Mouse (Mus musculus) heart, postnatal 0 days (tissue): ENCODE results near the gene Med13l. TPM values are rescaled to one million over a fixed set of nuclear protein-coding genes. Genes with fewer than 3 reads are reported as not detected.

Source experiments
- ATAC-seq: fragments of 200-750 bp; cut with Nextera tagmentation; 2 replicates; pipeline ENCODE4 v1.8.0; 2017; ENCODE audit warnings: low read depth, moderate number of reproducible peaks, moderate library complexity; ENCODE audit not compliant: insufficient read depth
- DNase-seq: peaks from one replicate; pipeline ENCODE4 v3.0.0-alpha.2; 2016; ENCODE audit warnings: low spot score
- H3K27ac ChIP-seq: fragments of 300-500 bp; sonication (generic); 2 replicates; pipeline ENCODE4 v1.5.1; 2014; ENCODE audit warnings: low read depth, mild to moderate bottlenecking
- H3K27me3 ChIP-seq: fragments of 300-500 bp; sonication (generic); 2 replicates; pipeline ENCODE4 v1.6.1; 2014; ENCODE audit warnings: low read length, mixed read lengths; ENCODE audit not compliant: control insufficient read depth, insufficient read depth
- H3K36me3 ChIP-seq: fragments of 300-500 bp; sonication (generic); replicated peaks from 2 replicates; pipeline ENCODE4 v1.6.1; 2014; ENCODE audit warnings: low read length, mixed read lengths; ENCODE audit not compliant: control insufficient read depth, insufficient read depth
- H3K4me1 ChIP-seq: fragments of 300-500 bp; sonication (generic); 2 replicates; pipeline ENCODE4 v1.6.1; 2014; ENCODE audit warnings: antibody characterized with exemption; ENCODE audit not compliant: control insufficient read depth, insufficient read depth
- H3K4me2 ChIP-seq: fragments of 300-500 bp; sonication (generic); 2 replicates; pipeline ENCODE4 v1.6.1; 2014; ENCODE audit warnings: low read depth, mild to moderate bottlenecking, low read length, moderate library complexity
- H3K4me3 ChIP-seq: fragments of 300-500 bp; sonication (generic); 2 replicates; pipeline ENCODE4 v1.5.1; 2014; ENCODE audit warnings: low read depth, low read length
- H3K9ac ChIP-seq: fragments of 300-500 bp; sonication (generic); replicated peaks from 2 replicates; pipeline ENCODE4 v1.6.1; 2014; ENCODE audit warnings: low read depth, low read length, mixed read lengths
- H3K9me3 ChIP-seq: fragments of 300-500 bp; sonication (generic); replicated peaks from 2 replicates; pipeline ENCODE4 v1.6.1; 2016; ENCODE audit warnings: low read length; ENCODE audit not compliant: control insufficient read depth
- CTCF ChIP-seq: IDR thresholded peaks from 2 replicates; pipeline ENCODE4 v1.5.1; 2016; ENCODE audit warnings: antibody characterized with exemption, control low read depth, low read depth
- EP300 ChIP-seq: IDR thresholded peaks from 2 replicates; pipeline ENCODE4 v1.6.1; 2016; ENCODE audit warnings: antibody characterized with exemption, low read depth
- WGBS: fragments of 180-500 bp; shearing (Covaris S2); extraction: QIAGEN DNeasy Blood & Tissue Kit; methylation state at CpG from one replicate; pipeline ENCODE4 v1.1.7; 2014; 5-methylcytosine and 5-hydroxymethylcytosine counted together
- polyA plus RNA-seq: library from polyadenylated mRNA; unstranded; fragments of >200 nt; fragmentation: Nextera tagmentation; extraction: Ambion mirVana; gene quantifications from 2 replicates; pipeline ENCODE4 v1.2.1, GENCODE M21; 2015
- total RNA-seq: library from RNA; depleted of rRNA; stranded (reverse); fragments of >200 nt; gene quantifications from 2 replicates; pipeline ENCODE4 v1.2.3, GENCODE M21; 2014; ENCODE audit warnings: low replicate concordance

Gene Med13l
- total and polyA plus RNA-seq, 2 experiments from 2014 or later = 5.2 to 11.4 TPM

DNA sequence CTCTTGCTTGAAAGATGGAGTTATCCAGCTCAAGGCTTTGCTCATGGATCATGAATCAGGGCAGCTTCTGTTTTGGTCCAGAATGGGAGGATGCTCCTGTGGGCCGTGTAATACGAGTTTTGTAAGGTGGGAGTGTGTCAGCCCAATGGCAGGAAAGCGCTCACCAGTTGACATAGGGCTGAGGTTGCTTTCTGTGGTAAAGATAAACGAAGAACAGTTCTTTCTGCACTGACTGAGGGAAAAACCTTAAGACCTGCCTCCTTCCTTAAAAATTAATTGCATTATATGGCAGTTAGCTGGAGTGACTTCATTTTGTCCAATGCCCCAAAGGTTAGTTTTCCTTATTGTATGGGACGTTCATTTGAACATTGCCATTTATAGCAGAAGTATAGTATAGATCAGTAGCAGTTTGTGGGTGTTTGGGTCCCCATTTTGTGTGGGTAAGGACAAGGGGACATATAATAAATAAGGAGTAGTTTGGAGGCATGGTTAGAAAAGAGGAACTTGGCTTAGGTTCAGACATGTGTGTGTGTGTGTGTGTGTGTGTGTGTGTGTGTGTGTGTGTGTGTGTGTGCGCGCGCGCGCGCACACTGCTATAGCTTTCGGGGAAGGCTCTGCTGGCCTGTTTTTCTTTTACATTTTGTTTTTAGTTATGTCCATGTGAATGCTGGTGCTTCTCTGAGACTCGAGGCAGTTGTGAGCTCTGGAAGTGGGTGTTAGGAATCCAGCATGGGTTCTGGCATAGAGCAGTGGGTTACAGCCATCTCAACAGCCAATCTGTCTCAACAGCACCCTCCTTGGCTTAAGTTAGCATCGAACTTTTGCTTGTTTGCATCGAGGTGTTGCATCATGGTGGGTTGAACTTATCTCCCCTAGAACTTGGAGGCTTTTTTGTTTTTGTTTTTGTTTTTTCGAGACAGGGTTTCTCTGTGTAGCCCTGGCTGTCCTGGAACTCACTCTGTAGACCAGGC lies 76.2 kb downstream of the Med13l start:
- WGBS = 84% methylated on average over 16 of the region's 16 CpGs
- Histone ChIP-seq H3K27ac (no peak overlapping the region), H3K4me3 (no peak overlapping the region), H3K4me2 (no peak overlapping the region), H3K9me3 (no peaks in the 10 kb centered on the region), H3K36me3 (no peaks in the 10 kb centered on the region), H3K4me1 (peaks cover 36% of the 10 kb centered on the region), H3K9ac (no peak overlapping the region), H3K27me3 (no peaks in the 10 kb centered on the region)
- TF ChIP-seq EP300 (no peak), CTCF (no peak)
- ATAC-seq (no peak), DNase-seq (no peak)

GRCm38 (mm10) chr5:118637931-118638330 lies 77.5 kb downstream of the Med13l start:
- Histone ChIP-seq H3K4me1 (peaks cover 43% of the 10 kb centered on the region), H3K4me2 (no peak overlapping the region), H3K27me3 (no peaks in the 10 kb centered on the region), H3K36me3 (no peaks in the 10 kb centered on the region), H3K9ac (no peak overlapping the region), H3K27ac (no peak overlapping the region), H3K9me3 (no peaks in the 10 kb centered on the region), H3K4me3 (no peak overlapping the region)
- DNase-seq (no peak), ATAC-seq (no peak)
- TF ChIP-seq CTCF = no peak
- no peak for TF ChIP-seq EP300
- WGBS = 53% methylated on average over 4 of the region's 4 CpGs

GRCm38 (mm10) chr5:118638534-118639109 lies 78.1 kb downstream of the Med13l start:
- Histone ChIP-seq H3K4me1 (peaks cover 50% of the 10 kb centered on the region), H3K27me3 (no peaks in the 10 kb centered on the region), H3K36me3 (no peaks in the 10 kb centered on the region), H3K4me2 (no peak overlapping the region), H3K4me3 (no peak overlapping the region), H3K27ac (no peak overlapping the region), H3K9me3 (no peaks in the 10 kb centered on the region), H3K9ac (no peak overlapping the region)
- DNase-seq (peak; percentile 34), ATAC-seq (peak; percentile 24; the same call in 1 of the 2 replicates)
- TF ChIP-seq CTCF (no peak), EP300 (no peak)
- WGBS = 48% methylated on average over 9 of the region's 9 CpGs

- no peak for TF ChIP-seq CTCF
- no peak for TF ChIP-seq EP300
These were observed 78.7 kb downstream of the Med13l start for GRCm38 (mm10) chr5:118639117-118639707.

GRCm38 (mm10) chr5:118644041-118644440 lies 83.6 kb downstream of the Med13l start:
- TF ChIP-seq CTCF (no peak), EP300 (no peak)
- no peak overlapping the region for H3K4me3 ChIP-seq
- DNase-seq (no peak), ATAC-seq (no peak)
- H3K4me2 ChIP-seq = no peak overlapping the region
- H3K27me3 ChIP-seq = no peaks in the 10 kb centered on the region
- no peak overlapping the region for H3K27ac ChIP-seq
- H3K36me3 ChIP-seq = no peaks in the 10 kb centered on the region
- 68% methylated on average over 12 of the region's 12 CpGs for WGBS
- H3K4me1 ChIP-seq = peaks cover 47% of the 10 kb centered on the region
- H3K9me3 ChIP-seq = no peaks in the 10 kb centered on the region
- H3K9ac ChIP-seq = no peak overlapping the region

More at GRCm38 (mm10) chr5:118639117-118639707, 78.7 kb downstream of the Med13l start:
- no peak for DNase-seq
- no peak overlapping the region for H3K9ac ChIP-seq
- no peak overlapping the region for H3K4me2 ChIP-seq
- no peaks in the 10 kb centered on the region for H3K27me3 ChIP-seq
- no peak for ATAC-seq
- H3K9me3 ChIP-seq = no peaks in the 10 kb centered on the region
- H3K27ac ChIP-seq = no peak overlapping the region
- H3K4me3 ChIP-seq = no peak overlapping the region
- no peaks in the 10 kb centered on the region for H3K36me3 ChIP-seq
- 40% methylated on average over 5 of the region's 5 CpGs for WGBS
- H3K4me1 ChIP-seq = peaks cover 51% of the 10 kb centered on the region
